ENCODE assay signal across 11 mouse cellular contexts in the genomic region with DNA sequence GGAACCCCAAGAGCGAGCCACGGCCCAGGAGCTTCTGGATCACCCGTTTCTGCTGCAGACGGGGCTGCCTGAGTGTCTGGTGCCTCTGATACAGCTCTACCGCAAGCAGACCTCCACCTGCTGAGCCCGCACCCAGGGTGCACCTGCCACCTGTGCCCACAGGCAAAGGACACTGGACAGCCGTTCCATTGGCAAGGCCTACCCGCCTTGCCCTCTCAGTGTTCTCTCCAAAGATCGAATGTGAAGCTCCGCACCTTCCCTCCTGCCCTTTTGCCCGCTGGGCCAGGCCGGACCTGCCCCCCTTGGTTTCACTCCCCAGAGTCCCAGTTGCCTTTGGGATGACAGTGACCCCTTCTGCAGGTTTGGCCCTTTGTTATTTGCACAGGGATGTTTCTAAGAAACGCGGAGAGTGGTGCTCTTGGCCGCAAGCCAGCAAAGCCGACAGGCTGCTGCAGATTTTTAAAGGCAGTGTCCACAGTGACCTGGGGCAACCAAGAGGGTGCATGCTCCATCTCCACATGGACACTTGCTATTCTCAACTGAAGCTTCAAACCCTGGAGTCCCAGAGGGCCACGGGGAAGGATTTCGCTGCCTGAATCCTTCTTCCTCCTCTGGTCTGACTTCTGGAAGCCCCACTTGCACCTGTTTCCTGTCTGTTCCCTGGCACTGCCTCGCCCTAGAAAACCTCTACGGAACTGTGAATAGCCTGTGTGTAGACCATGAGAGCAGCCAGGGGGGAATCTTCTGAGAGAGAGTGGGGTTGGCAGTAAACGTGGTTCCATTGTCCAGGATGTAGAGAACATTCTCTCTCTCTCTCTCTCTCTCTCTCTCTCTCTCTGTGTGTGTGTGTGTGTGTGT. TPM values are rescaled to one million over a fixed set of nuclear protein-coding genes. Genes with fewer than 3 reads are reported as not detected.
A peak's percentile ranks its signal among the peaks of the same experiment; 100 is the strongest.
DNase-seq lines count a peak whose midpoint lies in the region; ATAC-seq and TF ChIP-seq lines count a peak whose summit lies in the region.
"Had no signal": no experiment of that assay in that cellular context is flagged by ENCODE, and none has a peak within 500 bp of the region (broad histone marks: within the 10 kb centered on the region; RNA-seq: fewer than 3 reads in every experiment).

No protein-coding gene starts in this region.

- H3K27me3 ChIP-seq in heart, embryonic 10.5 days (ENCODE audit: insufficient read depth, poor library complexity, severe bottlenecking) = peaks cover 99% of the 10 kb centered on the region
- peaks cover 45% of the 10 kb centered on the region for H3K27me3 ChIP-seq in lung, embryonic 15.5 days
- H3K27me3 ChIP-seq in lung, postnatal 0 days (replicated peaks; ENCODE audit: insufficient read depth, low read length) = peaks cover 18% of the 10 kb centered on the region
- H3K27me3 ChIP-seq in heart, embryonic 15.5 days = peaks cover 38% of the 10 kb centered on the region
- peaks cover 46% of the 10 kb centered on the region for H3K27me3 ChIP-seq in midbrain, embryonic 11.5 days (ENCODE audit: control insufficient read depth, insufficient read depth, low read length)

- no peaks in the 10 kb centered on the region for H3K36me3 ChIP-seq in heart, embryonic 10.5 days
- no peaks in the 10 kb centered on the region for H3K36me3 ChIP-seq in lung, embryonic 15.5 days
- H3K36me3 ChIP-seq in lung, postnatal 0 days (ENCODE audit: insufficient read depth, low read length) = no peaks in the 10 kb centered on the region
- no peaks in the 10 kb centered on the region for H3K36me3 ChIP-seq in heart, embryonic 15.5 days
- H3K36me3 ChIP-seq in midbrain, embryonic 11.5 days (ENCODE audit: control insufficient read depth, insufficient read depth, low read length) = no peaks in the 10 kb centered on the region
- H3K36me3 ChIP-seq: embryonic facial prominence, embryonic 13.5 days had no signal

- no peak for ATAC-seq in lung, embryonic 15.5 days (ENCODE audit: borderline replicate concordance, extremely low read depth, low FRiP score, low TSS enrichment)
- ATAC-seq in lung, postnatal 0 days = no peak
- no peak for ATAC-seq in heart, embryonic 15.5 days (replicated peaks; ENCODE audit: insufficient number of reproducible peaks, insufficient read depth, low FRiP score, low read depth)
- ATAC-seq in midbrain, embryonic 11.5 days (ENCODE audit: low FRiP score) = no peak
- ATAC-seq: intestine, postnatal 0 days had no signal

- H3K9me3 ChIP-seq in heart, embryonic 10.5 days = no peaks in the 10 kb centered on the region
- H3K9me3 ChIP-seq in lung, embryonic 15.5 days = no peaks in the 10 kb centered on the region
- no peaks in the 10 kb centered on the region for H3K9me3 ChIP-seq in lung, postnatal 0 days (ENCODE audit: low read length)
- H3K9me3 ChIP-seq in heart, embryonic 15.5 days (replicated peaks) = no peaks in the 10 kb centered on the region
- no peaks in the 10 kb centered on the region for H3K9me3 ChIP-seq in midbrain, embryonic 11.5 days (ENCODE audit: control insufficient read depth, low read length)
- H3K9me3 ChIP-seq: embryonic facial prominence, embryonic 13.5 days; megakaryocyte, embryonic 14.5 days had no signal

- H3K4me2 ChIP-seq in lung, embryonic 15.5 days = peak overlapping the region; percentile 21
- no peak overlapping the region for H3K4me2 ChIP-seq in lung, postnatal 0 days (replicated peaks; ENCODE audit: low read depth, low read length)
- no peak overlapping the region for H3K4me2 ChIP-seq in heart, embryonic 15.5 days
- no peak overlapping the region for H3K4me2 ChIP-seq in midbrain, embryonic 11.5 days
- H3K4me2 ChIP-seq: embryonic facial prominence, embryonic 13.5 days had no signal

- no peak overlapping the region for H3K27ac ChIP-seq in heart, embryonic 10.5 days
- no peak overlapping the region for H3K27ac ChIP-seq in lung, embryonic 15.5 days
- H3K27ac ChIP-seq in lung, postnatal 0 days (ENCODE audit: low read length) = no peak overlapping the region
- 0 out of 2 replicates have a peak overlapping the region, but pooled peaks have one; percentile 19 for H3K27ac ChIP-seq in heart, embryonic 15.5 days
- H3K27ac ChIP-seq in midbrain, embryonic 11.5 days (ENCODE audit: low read depth, low read length) = no peak overlapping the region

- 43% methylated on average over 21 of the region's 21 CpGs for WGBS in heart, embryonic 10.5 days
- WGBS in lung, embryonic 15.5 days = 33% methylated on average over 21 of the region's 21 CpGs
- 29% methylated on average over 21 of the region's 21 CpGs for WGBS in lung, postnatal 0 days
- WGBS in heart, embryonic 15.5 days = 36% methylated on average over 21 of the region's 21 CpGs
- WGBS in midbrain, embryonic 11.5 days = 56% methylated on average over 21 of the region's 21 CpGs

- TF ChIP-seq CTCF in lung, postnatal 0 days (IDR thresholded peaks at IDR 0.05) = no peak

- H3K4me3 ChIP-seq in heart, embryonic 10.5 days = no peak overlapping the region; the same call in 1 of the 2 replicates
- no peak overlapping the region for H3K4me3 ChIP-seq in lung, embryonic 15.5 days
- no peak overlapping the region for H3K4me3 ChIP-seq in lung, postnatal 0 days (ENCODE audit: low read depth, low read length)
- H3K4me3 ChIP-seq in heart, embryonic 15.5 days = no peak overlapping the region
- no peak overlapping the region for H3K4me3 ChIP-seq in midbrain, embryonic 11.5 days (ENCODE audit: low read depth, low read length)
- H3K4me3 ChIP-seq: embryonic facial prominence, embryonic 13.5 days; megakaryocyte, embryonic 14.5 days had no signal

- no peak overlapping the region for H3K9ac ChIP-seq in lung, embryonic 15.5 days
- no peak overlapping the region for H3K9ac ChIP-seq in lung, postnatal 0 days (replicated peaks; ENCODE audit: low read depth)
- no peak overlapping the region for H3K9ac ChIP-seq in heart, embryonic 15.5 days
- no peak overlapping the region for H3K9ac ChIP-seq in midbrain, embryonic 11.5 days (ENCODE audit: low read length)
- H3K9ac ChIP-seq: embryonic facial prominence, embryonic 13.5 days had no signal

- DNase-seq in heart, adult 11 months = peak; percentile 90
- DNase-seq in heart, embryonic 10.5 days (ENCODE audit: low spot score) = no peak
- no peak for DNase-seq in lung, postnatal 0 days (ENCODE audit: low spot score)
- peak; percentile 50 for DNase-seq in thymus, postnatal 0 days (ENCODE audit: low spot score)
- no peak for DNase-seq in urinary bladder, postnatal 36 days (ENCODE audit: low spot score in 2 of 2)
- no peak for DNase-seq in midbrain, embryonic 11.5 days (ENCODE audit: low spot score, missing footprints)

- peaks cover 31% of the 10 kb centered on the region for H3K4me1 ChIP-seq in heart, embryonic 10.5 days
- H3K4me1 ChIP-seq in lung, embryonic 15.5 days = peaks cover 38% of the 10 kb centered on the region
- peaks cover 2% of the 10 kb centered on the region; the same call in 1 of the 2 replicates for H3K4me1 ChIP-seq in lung, postnatal 0 days (ENCODE audit: insufficient read depth, low read depth, low read length)
- H3K4me1 ChIP-seq in heart, embryonic 15.5 days (replicated peaks) = peaks cover 53% of the 10 kb centered on the region
- H3K4me1 ChIP-seq in midbrain, embryonic 11.5 days (ENCODE audit: control insufficient read depth, insufficient read depth, low read length) = peaks cover 3% of the 10 kb centered on the region; the same call in 1 of the 2 replicates

- no peak for TF ChIP-seq EP300 in lung, postnatal 0 days (IDR thresholded peaks at IDR 0.05)

RNA-seq across cellular contexts. Expression of a gene that starts 7.1 kb away (rescaled TPM):
- polyA plus RNA-seq in heart, embryonic 10.5 days (2016; fragmentation: Nextera tagmentation; extraction: Ambion mirVana) = 0.16 and 0.63 TPM in 2 replicates
- polyA plus RNA-seq in lung, embryonic 15.5 days (2015; fragmentation: Nextera tagmentation; extraction: Ambion mirVana) = 0.10 and 0.12 TPM in 2 replicates
- polyA plus RNA-seq in lung, postnatal 0 days (2015; fragmentation: Nextera tagmentation; extraction: Ambion mirVana) = 0.02 and 0.05 TPM in 2 replicates
- polyA plus RNA-seq in heart, embryonic 15.5 days (2015; fragmentation: Nextera tagmentation; extraction: Ambion mirVana) = 2.7 and 3.6 TPM in 2 replicates
- not detected in 2 replicates for polyA plus RNA-seq in thymus, postnatal 0 days (2015; fragmentation: Nextera tagmentation; extraction: Ambion mirVana)
- not detected in 2 replicates for polyA plus RNA-seq in midbrain, embryonic 11.5 days (2014; fragmentation: Nextera tagmentation; extraction: Ambion mirVana)

RNA-seq across cellular contexts. Expression of a gene that starts 31.6 kb away (rescaled TPM):
- polyA plus RNA-seq in heart, embryonic 10.5 days (2016; fragmentation: Nextera tagmentation; extraction: Ambion mirVana) = 1.4 and 1.6 TPM in 2 replicates
- polyA plus RNA-seq in lung, embryonic 15.5 days (2015; fragmentation: Nextera tagmentation; extraction: Ambion mirVana) = 1.5 and 2.5 TPM in 2 replicates
- 1.6 TPM in 2 replicates for polyA plus RNA-seq in lung, postnatal 0 days (2015; fragmentation: Nextera tagmentation; extraction: Ambion mirVana)
- polyA plus RNA-seq in heart, embryonic 15.5 days (2015; fragmentation: Nextera tagmentation; extraction: Ambion mirVana) = 3.2 and 3.8 TPM in 2 replicates
- 10.1 and 11.8 TPM in 2 replicates for polyA plus RNA-seq in thymus, postnatal 0 days (2015; fragmentation: Nextera tagmentation; extraction: Ambion mirVana)
- 0.20 and 0.33 TPM in 2 replicates for polyA plus RNA-seq in midbrain, embryonic 11.5 days (2014; fragmentation: Nextera tagmentation; extraction: Ambion mirVana)

RNA-seq across cellular contexts. Expression of a gene that starts 33.6 kb away (rescaled TPM):
- polyA plus RNA-seq in heart, embryonic 10.5 days (2016; fragmentation: Nextera tagmentation; extraction: Ambion mirVana) = 1.7 and 4.1 TPM in 2 replicates
- polyA plus RNA-seq in lung, embryonic 15.5 days (2015; fragmentation: Nextera tagmentation; extraction: Ambion mirVana) = 1.6 and 2.2 TPM in 2 replicates
- polyA plus RNA-seq in lung, postnatal 0 days (2015; fragmentation: Nextera tagmentation; extraction: Ambion mirVana) = 1.1 and 2.0 TPM in 2 replicates
- 10.1 and 11.0 TPM in 2 replicates for polyA plus RNA-seq in heart, embryonic 15.5 days (2015; fragmentation: Nextera tagmentation; extraction: Ambion mirVana)
- 0.53 and 0.91 TPM in 2 replicates for polyA plus RNA-seq in thymus, postnatal 0 days (2015; fragmentation: Nextera tagmentation; extraction: Ambion mirVana)
- 1.2 and 1.4 TPM in 2 replicates for polyA plus RNA-seq in midbrain, embryonic 11.5 days (2014; fragmentation: Nextera tagmentation; extraction: Ambion mirVana)

RNA-seq across cellular contexts. Expression of a gene that starts 48.9 kb away (rescaled TPM):
- 22.6 and 34.8 TPM in 2 replicates for polyA plus RNA-seq in heart, embryonic 10.5 days (2016; fragmentation: Nextera tagmentation; extraction: Ambion mirVana)
- 18.3 and 18.4 TPM in 2 replicates for polyA plus RNA-seq in lung, embryonic 15.5 days (2015; fragmentation: Nextera tagmentation; extraction: Ambion mirVana)
- polyA plus RNA-seq in lung, postnatal 0 days (2015; fragmentation: Nextera tagmentation; extraction: Ambion mirVana) = 34.5 and 35.9 TPM in 2 replicates
- 42.1 and 44.7 TPM in 2 replicates for polyA plus RNA-seq in heart, embryonic 15.5 days (2015; fragmentation: Nextera tagmentation; extraction: Ambion mirVana)
- 22.3 and 26.4 TPM in 2 replicates for polyA plus RNA-seq in thymus, postnatal 0 days (2015; fragmentation: Nextera tagmentation; extraction: Ambion mirVana)
- polyA plus RNA-seq in midbrain, embryonic 11.5 days (2014; fragmentation: Nextera tagmentation; extraction: Ambion mirVana) = 36.0 and 39.9 TPM in 2 replicates

Comparison
In these comparisons a context has a peak if more than half of its experiments do, and no peak if none do; other contexts are left out.
1. DNase-seq: peak in heart, adult 11 months (single experiment) and thymus, postnatal 0 days (single experiment); none in heart, embryonic 10.5 days (single experiment), lung, postnatal 0 days (single experiment), urinary bladder, postnatal 36 days (0 of 2) and midbrain, embryonic 11.5 days (single experiment).